Mouse (Mus musculus): ENCODE measurements around the gene Specc1. TPM values are rescaled to one million over a fixed set of nuclear protein-coding genes. Genes with fewer than 3 reads are reported as not detected.

Gene Specc1
- polyA plus RNA-seq, 1 experiment from 2014 or later = 26.3 TPM

DNA sequence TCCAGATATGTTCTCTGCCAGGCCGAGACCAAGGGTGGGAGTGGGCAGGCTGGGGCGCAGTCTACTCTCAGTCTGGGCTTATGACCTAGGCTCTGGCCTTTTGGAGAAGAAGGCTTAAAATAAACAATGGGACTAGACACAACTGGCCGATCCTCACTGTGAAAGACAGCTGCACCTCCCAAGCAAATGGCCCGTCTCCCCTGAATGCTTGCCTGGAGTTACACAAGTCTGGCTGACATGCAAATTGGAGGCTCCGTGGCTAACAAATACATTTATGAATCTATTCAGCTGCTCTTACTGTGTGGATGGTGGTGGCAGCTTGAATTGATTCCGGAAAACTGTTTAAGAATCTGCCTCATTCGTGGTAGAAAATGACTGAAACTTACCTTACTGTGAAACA is 309.1 kb downstream of the Specc1 start:
- H3K4me2 ChIP-seq (replicated peaks; ENCODE audit: low read depth, low read length) = no peak overlapping the region
- no peaks in the 10 kb centered on the region for H3K27me3 ChIP-seq (ENCODE audit: control insufficient read depth, insufficient read depth, low read length)
- ATAC-seq (ENCODE audit: low FRiP score) (no peak), DNase-seq (ENCODE audit: low spot score) (no peak)
- peaks cover 7% of the 10 kb centered on the region; the same call in 1 of the 2 replicates for H3K4me1 ChIP-seq (replicated peaks; ENCODE audit: control insufficient read depth, insufficient read depth, low read length)
- H3K9me3 ChIP-seq (ENCODE audit: control insufficient read depth, low read length) = no peaks in the 10 kb centered on the region
- peak overlapping the region; percentile 32; the same call in 1 of the 2 replicates for H3K27ac ChIP-seq (ENCODE audit: low read depth, low read length)
- H3K36me3 ChIP-seq (ENCODE audit: control insufficient read depth, insufficient read depth, low read length) = no peaks in the 10 kb centered on the region
- 55% methylated on average over 7 of the region's 7 CpGs for WGBS
- H3K4me3 ChIP-seq (ENCODE audit: low read depth, low read length) = no peak overlapping the region
- H3K9ac ChIP-seq (ENCODE audit: low read depth, low read length) = no peak overlapping the region

DNA sequence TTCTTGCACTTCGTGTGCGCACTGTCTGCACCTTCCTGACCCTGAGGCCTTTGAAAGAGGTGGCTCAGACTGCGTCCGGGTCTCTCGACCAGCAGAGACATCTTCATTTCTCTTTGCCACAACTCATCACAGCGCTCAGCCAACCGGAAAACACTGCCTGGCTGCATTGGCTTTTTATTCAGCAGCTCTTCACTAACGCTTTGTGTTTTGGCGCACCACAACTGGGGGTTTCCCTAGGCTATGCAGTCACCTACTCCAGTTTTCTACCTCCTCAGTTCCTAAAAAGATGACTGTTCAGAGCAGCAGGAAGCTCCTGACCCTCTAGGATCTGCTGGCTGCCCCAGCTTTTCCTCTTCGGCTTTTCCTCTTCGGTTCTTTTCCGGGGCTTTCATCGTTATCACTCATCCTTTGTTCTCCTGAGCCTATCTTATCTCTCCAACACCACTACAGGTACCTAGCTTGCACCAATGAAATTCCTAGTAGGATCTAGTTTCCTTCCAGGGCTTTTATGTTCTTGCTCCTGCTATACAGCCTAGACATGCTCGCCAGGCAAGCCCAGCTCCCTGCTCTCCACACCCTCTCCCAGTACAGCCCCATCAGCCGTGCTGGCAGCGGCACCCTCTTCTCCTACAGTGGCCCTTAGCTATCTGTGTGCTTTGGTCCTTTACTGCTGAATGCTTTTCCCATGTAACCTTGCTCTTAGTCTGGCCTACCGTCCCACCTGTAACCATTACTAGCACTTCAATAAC is 310.1 kb downstream of the Specc1 start:
- Histone ChIP-seq H3K4me1 (replicated peaks; ENCODE audit: control insufficient read depth, insufficient read depth, low read length) (peaks cover 7% of the 10 kb centered on the region; the same call in 1 of the 2 replicates), H3K36me3 (ENCODE audit: control insufficient read depth, insufficient read depth, low read length) (no peaks in the 10 kb centered on the region), H3K27me3 (ENCODE audit: control insufficient read depth, insufficient read depth, low read length) (no peaks in the 10 kb centered on the region), H3K9ac (ENCODE audit: low read depth, low read length) (no peak overlapping the region; the same call in 1 of the 2 replicates), H3K4me3 (ENCODE audit: low read depth, low read length) (no peak overlapping the region), H3K27ac (ENCODE audit: low read depth, low read length) (no peak overlapping the region), H3K4me2 (replicated peaks; ENCODE audit: low read depth, low read length) (no peak overlapping the region), H3K9me3 (ENCODE audit: control insufficient read depth, low read length) (no peaks in the 10 kb centered on the region)
- 46% methylated on average over 17 of the region's 17 CpGs for WGBS
- ATAC-seq (ENCODE audit: low FRiP score) = no peak
- peak; percentile 35 for DNase-seq (ENCODE audit: low spot score)

DNA sequence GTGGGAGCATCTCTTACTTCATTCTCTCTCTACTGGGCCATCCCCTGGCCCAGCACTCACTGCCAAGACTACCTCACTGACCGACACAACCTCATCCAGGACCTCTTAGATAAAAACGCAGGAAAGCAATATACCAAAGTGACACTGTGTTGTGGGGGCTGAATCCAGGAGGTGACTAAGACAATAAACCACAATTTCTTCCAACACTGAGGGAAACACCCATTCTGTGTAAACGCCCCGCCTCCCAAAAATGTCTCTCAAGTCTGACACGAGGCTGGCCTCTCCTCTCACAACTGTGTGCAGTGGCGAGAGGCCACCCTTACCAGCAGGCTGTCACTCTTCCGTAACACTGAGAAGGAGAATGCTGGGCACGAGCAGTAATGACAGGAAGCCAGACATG is 311.8 kb downstream of the Specc1 start:
- Histone ChIP-seq H3K9ac (ENCODE audit: low read depth, low read length) (no peak overlapping the region), H3K4me1 (replicated peaks; ENCODE audit: control insufficient read depth, insufficient read depth, low read length) (peaks cover 7% of the 10 kb centered on the region; the same call in 1 of the 2 replicates), H3K4me2 (replicated peaks; ENCODE audit: low read depth, low read length) (no peak overlapping the region), H3K27ac (ENCODE audit: low read depth, low read length) (no peak overlapping the region), H3K4me3 (ENCODE audit: low read depth, low read length) (no peak overlapping the region), H3K27me3 (ENCODE audit: control insufficient read depth, insufficient read depth, low read length) (no peaks in the 10 kb centered on the region), H3K9me3 (ENCODE audit: control insufficient read depth, low read length) (no peaks in the 10 kb centered on the region), H3K36me3 (ENCODE audit: control insufficient read depth, insufficient read depth, low read length) (no peaks in the 10 kb centered on the region)
- ATAC-seq (ENCODE audit: low FRiP score) = no peak
- no peak for DNase-seq (ENCODE audit: low spot score)
- WGBS = 82% methylated on average over 8 of the region's 8 CpGs

DNA sequence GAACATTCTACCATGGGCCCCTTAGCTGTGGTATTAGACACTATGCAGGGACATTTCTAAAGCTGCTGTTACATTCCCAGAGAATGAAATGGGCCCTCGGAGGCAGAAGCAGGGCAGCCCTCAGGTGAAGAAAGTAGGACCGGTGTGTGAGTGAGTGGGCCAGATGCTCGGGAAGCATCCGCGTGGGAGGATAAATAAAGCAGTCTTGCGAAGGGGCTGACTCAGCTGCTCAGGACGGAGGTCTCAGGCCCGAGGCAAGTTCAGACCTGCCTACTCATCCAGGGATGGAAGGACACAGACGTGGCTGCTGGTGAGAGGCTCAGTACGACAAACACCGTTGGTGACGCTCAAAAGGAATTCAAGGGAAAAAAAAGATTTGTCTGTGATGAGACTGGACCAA is 312.5 kb downstream of the Specc1 start:
- no peak overlapping the region for H3K4me3 ChIP-seq (ENCODE audit: low read depth, low read length)
- H3K4me1 ChIP-seq (replicated peaks; ENCODE audit: control insufficient read depth, insufficient read depth, low read length) = peaks cover 7% of the 10 kb centered on the region; the same call in 1 of the 2 replicates
- ATAC-seq (ENCODE audit: low FRiP score) (no peak), DNase-seq (ENCODE audit: low spot score) (no peak)
- H3K4me2 ChIP-seq (replicated peaks; ENCODE audit: low read depth, low read length) = no peak overlapping the region
- H3K36me3 ChIP-seq (ENCODE audit: control insufficient read depth, insufficient read depth, low read length) = no peaks in the 10 kb centered on the region
- no peak overlapping the region for H3K27ac ChIP-seq (ENCODE audit: low read depth, low read length)
- H3K27me3 ChIP-seq (ENCODE audit: control insufficient read depth, insufficient read depth, low read length) = no peaks in the 10 kb centered on the region
- no peaks in the 10 kb centered on the region for H3K9me3 ChIP-seq (ENCODE audit: control insufficient read depth, low read length)
- H3K9ac ChIP-seq (ENCODE audit: low read depth, low read length) = no peak overlapping the region
- WGBS = 79% methylated on average over 12 of the region's 12 CpGs

DNA sequence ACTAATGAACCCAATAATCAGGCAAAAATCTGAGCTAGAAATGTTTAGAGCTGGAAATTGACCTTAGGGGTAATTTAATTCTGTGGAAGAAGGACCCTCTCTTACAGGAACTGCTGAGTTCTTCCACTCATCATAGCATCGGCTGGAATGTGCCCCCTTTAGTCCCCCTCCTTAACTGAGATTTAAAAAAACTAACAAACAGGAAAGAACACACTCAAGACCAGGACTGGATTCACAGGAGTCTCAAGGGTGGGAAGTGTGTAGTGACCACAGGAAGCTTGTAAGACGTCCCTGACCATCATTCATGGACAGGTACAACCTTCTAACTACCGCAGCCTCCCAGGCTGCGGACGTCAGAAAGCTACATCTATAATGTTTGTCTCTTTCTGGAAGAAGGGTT is 314.3 kb downstream of the Specc1 start:
- DNase-seq (ENCODE audit: low spot score) = no peak
- no peak for ATAC-seq (ENCODE audit: low FRiP score)
- H3K4me1 ChIP-seq (replicated peaks; ENCODE audit: control insufficient read depth, insufficient read depth, low read length) = peaks cover 4% of the 10 kb centered on the region; the same call in 1 of the 2 replicates
- H3K36me3 ChIP-seq (ENCODE audit: control insufficient read depth, insufficient read depth, low read length) = no peaks in the 10 kb centered on the region
- H3K9ac ChIP-seq (ENCODE audit: low read depth, low read length) = no peak overlapping the region
- WGBS = 69% methylated on average over 5 of the region's 5 CpGs
- H3K9me3 ChIP-seq (ENCODE audit: control insufficient read depth, low read length) = no peaks in the 10 kb centered on the region
- H3K4me2 ChIP-seq (replicated peaks; ENCODE audit: low read depth, low read length) = no peak overlapping the region
- no peak overlapping the region for H3K27ac ChIP-seq (ENCODE audit: low read depth, low read length)
- no peak overlapping the region for H3K4me3 ChIP-seq (ENCODE audit: low read depth, low read length)
- H3K27me3 ChIP-seq (ENCODE audit: control insufficient read depth, insufficient read depth, low read length) = no peaks in the 10 kb centered on the region

Other genes starting within 250 kb of the Specc1 start
- 0.09 TPM in 1 of 2 replicates, not detected in the other for gene Slc5a10, start 235.9 kb upstream of the Specc1 start, polyA plus RNA-seq (2014; fragmentation: Nextera tagmentation; extraction: Ambion mirVana)
- gene Prpsap2, start 194.7 kb upstream of the Specc1 start, polyA plus RNA-seq (2014; fragmentation: Nextera tagmentation; extraction: Ambion mirVana) = 42.3 and 44.9 TPM in 2 replicates
- gene Ulk2, start 101.7 kb upstream of the Specc1 start, polyA plus RNA-seq (2014; fragmentation: Nextera tagmentation; extraction: Ambion mirVana) = 28.6 and 32.7 TPM in 2 replicates
- 16.9 and 17.1 TPM in 2 replicates for gene Akap10, start 26.5 kb upstream of the Specc1 start, polyA plus RNA-seq (2014; fragmentation: Nextera tagmentation; extraction: Ambion mirVana)

All from hindbrain, embryonic 11.5 days (tissue).